Mouse (Mus musculus) common myeloid progenitor, adult 5-6 weeks (primary cell): ENCODE measurements around the gene Slc35f1. TPM values are rescaled to one million over a fixed set of nuclear protein-coding genes. Genes with fewer than 3 reads are reported as not detected.
A peak's percentile ranks its signal among the peaks of the same experiment; 100 is the strongest.

Source experiments
- ATAC-seq: replicated peaks from 2 replicates; pipeline ENCODE4 v1.8.0; 2016; ENCODE audit warnings: low read depth, mild to moderate bottlenecking, moderate TSS enrichment, inconsistent platforms; ENCODE audit not compliant: poor library complexity, severe bottlenecking
- total RNA-seq: library from RNA; stranded (forward); fragments of 200-1000, 187-1606 nt; gene quantifications from 2 replicates; pipeline ENCODE4 v1.2.3, GENCODE M21; 2017

Gene Slc35f1
- total RNA-seq, 1 experiment from 2014 or later, result not detected

DNA sequence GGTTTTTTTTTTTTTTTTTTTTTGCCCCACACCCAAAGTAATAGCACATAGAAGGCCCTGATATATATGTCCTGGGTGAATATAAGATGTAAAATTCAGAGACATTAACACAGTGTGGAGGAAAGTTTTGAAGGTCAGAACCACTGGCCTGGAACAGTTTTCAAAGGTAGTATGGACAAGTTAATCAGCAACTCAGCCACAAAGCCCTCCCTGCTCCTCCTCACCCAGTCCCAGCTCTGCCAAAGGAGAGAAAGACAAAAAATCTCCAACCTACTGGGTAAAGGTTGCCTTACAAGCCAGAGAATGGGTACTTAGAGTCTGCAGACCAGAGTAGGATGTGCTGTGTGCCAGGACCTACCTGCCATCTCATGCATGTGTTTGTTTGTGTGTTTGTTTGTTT is 372.4 kb downstream of the Slc35f1 start:
- no peak for ATAC-seq

DNA sequence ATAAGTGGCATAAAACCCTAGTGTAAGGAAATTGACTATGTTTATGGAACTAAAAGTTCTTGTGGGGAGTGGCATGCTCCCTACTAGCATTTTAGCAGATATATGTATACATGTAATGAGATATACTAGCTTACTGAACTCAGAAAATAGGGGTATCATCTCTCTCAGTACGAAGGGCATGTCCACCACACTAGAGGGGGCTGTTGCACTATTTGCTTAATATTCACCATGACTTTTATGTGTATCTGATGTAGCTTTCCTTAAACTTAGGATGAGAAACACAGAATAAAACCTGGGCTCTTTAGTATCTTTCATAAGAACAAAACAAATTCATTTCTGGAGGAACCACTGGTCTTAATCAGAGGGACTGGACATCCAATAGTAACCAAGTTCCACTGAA is 397.5 kb downstream of the Slc35f1 start:
- peak; percentile 76 for ATAC-seq

- no peak for ATAC-seq
Observed at GRCm38 (mm10) chr10:53091525-53091924, 401.2 kb downstream of the Slc35f1 start.

DNA sequence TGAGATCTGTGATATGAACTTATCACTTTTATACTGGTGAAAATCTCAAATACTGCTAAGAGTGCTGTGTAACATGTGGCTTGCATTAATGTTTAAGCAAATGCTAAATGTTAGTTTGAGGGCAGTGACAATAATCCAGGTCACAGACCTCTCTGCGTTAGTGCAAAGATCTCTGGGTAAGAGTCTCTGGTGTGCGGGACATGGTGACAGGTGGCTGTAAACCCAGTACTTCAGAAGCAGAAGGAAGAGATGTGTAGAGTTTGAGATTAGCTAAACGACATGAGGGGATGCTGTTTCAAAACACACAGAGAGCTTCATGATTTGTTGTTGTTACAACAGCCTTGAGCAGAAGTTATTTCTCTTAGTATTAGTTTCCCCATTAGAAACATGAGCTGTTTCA is 406.1 kb downstream of the Slc35f1 start:
- no peak for ATAC-seq

DNA sequence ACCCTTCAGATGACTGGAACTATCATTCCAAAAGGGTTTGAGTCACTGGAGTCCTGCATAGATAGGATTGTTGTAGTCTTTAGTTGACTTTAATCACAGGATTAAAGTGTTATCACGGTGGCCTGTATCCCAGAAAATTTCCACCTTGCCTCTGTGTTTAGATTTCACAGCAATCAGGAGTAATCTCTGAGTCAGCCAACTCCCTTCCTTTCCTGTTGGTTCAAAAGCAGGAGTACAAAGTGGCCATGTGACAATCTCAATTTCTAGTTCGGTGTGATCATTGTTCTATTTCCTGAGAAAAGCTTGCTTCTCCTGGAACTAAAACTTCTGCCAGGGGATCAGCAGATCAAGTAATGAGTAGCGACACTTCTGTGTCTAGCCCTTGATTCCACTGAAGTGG is 410.5 kb downstream of the Slc35f1 start:
- ATAC-seq, result no peak

DNA sequence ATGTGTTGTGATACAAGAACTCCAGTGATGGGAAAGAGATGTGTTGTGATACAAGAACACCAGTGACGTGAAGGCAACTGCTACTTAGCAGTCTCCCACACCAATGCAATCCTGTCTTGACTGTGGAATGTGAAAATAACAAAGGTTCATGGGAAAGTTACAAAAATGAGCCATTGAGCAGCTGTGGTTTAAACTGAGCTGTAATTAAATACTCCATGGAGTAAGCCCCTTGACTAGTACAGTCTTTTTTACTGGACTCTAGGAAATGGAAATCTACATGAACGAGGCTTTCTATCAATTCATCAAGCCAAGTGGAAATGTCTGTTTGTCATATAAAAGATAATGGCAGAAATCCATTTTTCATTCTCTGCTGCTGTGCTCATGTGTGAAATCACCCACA is 411.1 kb downstream of the Slc35f1 start:
- ATAC-seq, result no peak

GRCm38 (mm10) chr10:53102423-53102822 is 412.1 kb downstream of the Slc35f1 start:
- ATAC-seq, result no peak

- ATAC-seq, result peak; percentile 78
Observed at GRCm38 (mm10) chr10:53115028-53115427, 424.7 kb downstream of the Slc35f1 start.

DNA sequence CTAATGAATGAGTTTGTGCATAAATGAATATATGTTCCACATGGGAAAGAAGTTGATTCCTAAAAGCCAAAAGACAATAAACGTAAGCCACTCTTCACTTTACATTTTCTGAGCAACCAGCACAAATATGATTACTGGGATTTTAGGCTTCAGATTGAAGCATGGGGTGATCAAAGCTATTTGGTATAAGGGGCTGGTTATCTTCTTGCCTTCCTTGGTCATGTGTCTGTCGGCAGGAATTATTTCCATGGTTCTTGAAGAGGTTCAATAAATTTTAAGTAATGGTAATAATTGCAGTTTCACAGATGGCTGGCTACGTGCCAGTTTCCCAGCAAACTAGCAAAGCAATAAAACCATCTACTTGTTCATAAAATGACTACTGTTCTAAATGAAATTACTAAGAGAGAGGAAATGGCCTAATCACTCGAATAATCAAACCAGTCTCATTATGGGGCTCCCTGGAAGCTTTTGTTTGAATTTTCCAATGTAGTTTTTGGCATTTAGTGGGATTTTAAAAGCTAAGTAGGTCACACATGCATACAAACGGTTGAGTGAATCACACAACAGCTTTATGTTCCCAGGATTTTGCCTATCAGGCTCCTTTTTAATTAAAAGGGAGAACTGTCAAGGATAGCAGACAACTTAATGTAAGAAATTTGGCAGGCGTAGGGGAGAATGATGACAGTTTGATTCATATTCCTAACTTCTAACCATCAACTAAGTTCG is 425.5 kb downstream of the Slc35f1 start:
- ATAC-seq, result no peak

DNA sequence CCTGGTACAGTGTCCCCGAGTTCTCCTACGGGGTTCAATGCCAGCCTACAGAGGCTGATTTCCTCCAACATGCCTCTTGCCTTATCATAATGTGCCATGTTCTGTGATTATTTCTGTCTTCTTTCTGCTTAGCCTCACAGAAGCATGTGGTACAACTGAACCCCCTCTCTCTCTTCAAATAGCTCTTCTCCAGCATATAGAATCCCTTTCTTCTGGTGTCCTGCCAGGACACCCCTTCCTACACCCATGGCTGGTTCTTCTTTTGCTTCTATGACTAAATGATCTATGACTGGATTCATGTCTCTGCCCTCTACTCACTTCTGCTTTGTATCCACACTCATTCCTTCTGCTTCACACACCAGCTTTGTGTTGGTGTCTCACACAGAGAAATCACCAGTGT is 430.3 kb downstream of the Slc35f1 start:
- no peak for ATAC-seq

DNA sequence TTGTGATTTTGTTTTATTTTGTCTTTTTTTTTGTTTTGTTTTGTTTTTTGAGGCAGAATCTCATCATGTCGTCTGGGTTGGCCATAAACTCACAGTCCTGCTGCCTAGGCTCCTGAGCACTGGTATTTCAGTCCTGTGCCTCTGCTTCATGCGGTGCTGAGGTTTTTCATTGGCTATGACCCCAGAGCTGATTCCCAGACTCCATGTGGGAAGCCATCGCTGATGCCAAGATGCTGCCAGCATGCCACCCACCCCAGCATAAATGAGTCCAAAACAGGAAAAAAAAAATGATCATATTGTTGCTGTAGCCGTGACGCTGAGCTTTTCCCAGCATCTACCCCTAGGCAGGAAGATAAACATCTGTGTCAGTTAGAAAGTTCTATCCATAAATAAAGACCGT is 434.0 kb downstream of the Slc35f1 start:
- no peak for ATAC-seq

- no peak for ATAC-seq
Observed at GRCm38 (mm10) chr10:53132707-53133106, 442.4 kb downstream of the Slc35f1 start.

DNA sequence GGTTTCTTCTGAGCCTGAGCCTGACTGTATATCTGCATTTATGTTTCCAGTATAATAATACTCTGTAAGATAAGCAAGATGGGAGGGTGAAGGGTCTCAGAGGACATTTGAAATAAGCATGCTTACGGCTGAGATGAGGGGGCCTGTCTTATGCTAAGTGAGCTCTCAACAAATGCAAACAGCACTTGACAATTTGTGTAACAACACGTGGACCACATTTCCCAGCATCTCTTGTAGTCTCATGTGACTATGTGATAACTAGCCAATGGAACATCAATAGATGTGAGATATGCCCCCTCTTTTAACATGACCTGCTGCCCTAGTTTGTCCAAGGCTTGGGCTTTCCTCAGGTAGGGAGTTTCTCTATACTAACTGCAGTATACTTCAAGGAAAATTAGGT is 460.0 kb downstream of the Slc35f1 start:
- ATAC-seq, result no peak

DNA sequence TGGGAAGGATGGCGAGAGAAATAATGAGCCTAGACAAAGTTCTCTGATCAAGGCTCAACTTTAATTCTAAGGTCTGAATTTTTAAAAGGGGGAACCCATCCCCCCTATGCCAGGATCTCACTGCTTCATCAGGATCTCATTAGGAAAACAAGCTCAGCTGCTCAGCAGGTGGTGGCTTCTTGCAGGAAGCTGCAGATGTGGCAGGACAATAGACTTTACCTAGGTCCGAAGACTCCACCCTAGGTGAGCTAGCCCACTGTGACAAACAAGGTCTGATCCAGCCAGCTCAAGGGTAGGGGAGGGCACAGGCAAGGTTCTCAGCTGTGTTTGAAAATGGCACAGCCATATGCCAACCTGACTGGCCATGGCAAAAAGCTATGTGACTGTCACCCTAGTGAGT is 460.6 kb downstream of the Slc35f1 start:
- ATAC-seq, result no peak

DNA sequence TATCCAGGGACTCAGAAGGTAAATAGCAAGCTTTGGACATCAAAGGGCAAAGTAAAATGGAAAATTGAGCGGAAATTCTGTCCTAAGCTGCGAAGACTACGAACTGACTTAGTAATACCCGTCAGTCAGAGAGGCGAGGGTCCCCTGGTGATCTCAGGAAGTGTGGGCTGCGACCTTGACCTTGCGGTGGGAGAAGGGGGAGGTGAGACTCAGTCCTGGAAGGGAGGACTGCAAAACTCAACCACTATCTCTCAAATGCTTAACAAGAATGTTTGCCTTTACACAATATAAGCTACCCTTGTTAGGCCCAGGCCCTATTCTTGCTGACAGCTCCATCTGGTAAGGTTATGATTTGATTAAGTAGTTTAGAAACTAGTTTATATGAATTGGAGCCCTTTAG is 466.0 kb downstream of the Slc35f1 start:
- no peak for ATAC-seq

- no peak for ATAC-seq
Observed at GRCm38 (mm10) chr10:53157740-53158139, 467.4 kb downstream of the Slc35f1 start.
